Mouse (Mus musculus) kidney, postnatal 36 days (tissue): ENCODE measurements at regions not wholly inside any gene's neighbourhood (a gene's known extent, or its start where the extent isn't known, plus 50 kb on each side); places are given as distances from the start of the nearest gene placed in this dataset.
A peak's percentile ranks its signal among the peaks of the same experiment; 100 is the strongest.

Source experiments
- DNase-seq, 2 experiments: peaks; one replicate each; pipeline ENCODE4 v3.0.0; 2021 to 2022; ENCODE audit warnings: mixed read lengths in 2 of 2

GRCm38 (mm10) chr10:95085688-95086268 lies 141.1 kb upstream of the Plxnc1 start:
- DNase-seq, result no peak

GRCm38 (mm10) chr10:95083341-95084148 lies 138.9 kb upstream of the Plxnc1 start:
- DNase-seq, result no peak

- no peak for DNase-seq
Measured at GRCm38 (mm10) chr10:95082634-95083033, 138.0 kb upstream of the Plxnc1 start.

- DNase-seq, result no peak
Measured at GRCm38 (mm10) chr10:95079979-95080378, 135.3 kb upstream of the Plxnc1 start.

GRCm38 (mm10) chr10:95076421-95076820 lies 131.8 kb upstream of the Plxnc1 start:
- no peak for DNase-seq

GRCm38 (mm10) chr10:95075897-95076296 lies 131.3 kb upstream of the Plxnc1 start:
- DNase-seq, result no peak

- DNase-seq, result no peak
Measured at GRCm38 (mm10) chr10:95074959-95075590, 130.4 kb upstream of the Plxnc1 start.

GRCm38 (mm10) chr10:95074381-95074780 lies 129.7 kb upstream of the Plxnc1 start:
- no peak for DNase-seq

- DNase-seq, result no peak
Measured at GRCm38 (mm10) chr10:95067971-95068370, 123.3 kb upstream of the Plxnc1 start.

- DNase-seq, result no peak
Measured at GRCm38 (mm10) chr10:95066774-95067173, 122.1 kb upstream of the Plxnc1 start.

GRCm38 (mm10) chr10:95059486-95060091 lies 115.0 kb upstream of the Plxnc1 start:
- no peak for DNase-seq

GRCm38 (mm10) chr10:95059078-95059477 lies 114.4 kb upstream of the Plxnc1 start:
- DNase-seq, result peak in 1 of 2 experiments; percentile 9

- DNase-seq, result no peak
Measured at GRCm38 (mm10) chr10:95057051-95057714, 112.5 kb upstream of the Plxnc1 start.

GRCm38 (mm10) chr10:95056541-95056940 lies 111.9 kb upstream of the Plxnc1 start:
- no peak for DNase-seq

- DNase-seq, result no peak
Measured at GRCm38 (mm10) chr10:95054869-95055268, 110.2 kb upstream of the Plxnc1 start.

- DNase-seq, result no peak
Measured at GRCm38 (mm10) chr10:95048790-95049189, 104.2 kb upstream of the Plxnc1 start.

- DNase-seq, result peak; percentile 24 to 39
Measured at GRCm38 (mm10) chr10:95043978-95044377, 99.3 kb upstream of the Plxnc1 start.

- DNase-seq, result no peak
Measured at GRCm38 (mm10) chr10:95040258-95040895, 95.7 kb upstream of the Plxnc1 start.

- DNase-seq, result no peak
Measured at GRCm38 (mm10) chr10:95036043-95036697, 91.5 kb upstream of the Plxnc1 start.

GRCm38 (mm10) chr10:95035371-95035770 lies 90.7 kb upstream of the Plxnc1 start:
- no peak for DNase-seq

- DNase-seq, result peak; percentile 9 to 40
Measured at GRCm38 (mm10) chr10:95034566-95034965, 89.9 kb upstream of the Plxnc1 start.
